Mouse (Mus musculus): ENCODE data around the gene Ehd2. TPM values are rescaled to one million over a fixed set of nuclear protein-coding genes. Genes with fewer than 3 reads are reported as not detected.
"Not testable (repeated sequence)": the region's sequence is repeated elsewhere in the genome, so short reads cannot be mapped to it uniquely, and the experiment has no call there.

The Ehd2 gene
- polyA plus RNA-seq, 1 experiment from 2014 or later: 5.8 TPM

DNA sequence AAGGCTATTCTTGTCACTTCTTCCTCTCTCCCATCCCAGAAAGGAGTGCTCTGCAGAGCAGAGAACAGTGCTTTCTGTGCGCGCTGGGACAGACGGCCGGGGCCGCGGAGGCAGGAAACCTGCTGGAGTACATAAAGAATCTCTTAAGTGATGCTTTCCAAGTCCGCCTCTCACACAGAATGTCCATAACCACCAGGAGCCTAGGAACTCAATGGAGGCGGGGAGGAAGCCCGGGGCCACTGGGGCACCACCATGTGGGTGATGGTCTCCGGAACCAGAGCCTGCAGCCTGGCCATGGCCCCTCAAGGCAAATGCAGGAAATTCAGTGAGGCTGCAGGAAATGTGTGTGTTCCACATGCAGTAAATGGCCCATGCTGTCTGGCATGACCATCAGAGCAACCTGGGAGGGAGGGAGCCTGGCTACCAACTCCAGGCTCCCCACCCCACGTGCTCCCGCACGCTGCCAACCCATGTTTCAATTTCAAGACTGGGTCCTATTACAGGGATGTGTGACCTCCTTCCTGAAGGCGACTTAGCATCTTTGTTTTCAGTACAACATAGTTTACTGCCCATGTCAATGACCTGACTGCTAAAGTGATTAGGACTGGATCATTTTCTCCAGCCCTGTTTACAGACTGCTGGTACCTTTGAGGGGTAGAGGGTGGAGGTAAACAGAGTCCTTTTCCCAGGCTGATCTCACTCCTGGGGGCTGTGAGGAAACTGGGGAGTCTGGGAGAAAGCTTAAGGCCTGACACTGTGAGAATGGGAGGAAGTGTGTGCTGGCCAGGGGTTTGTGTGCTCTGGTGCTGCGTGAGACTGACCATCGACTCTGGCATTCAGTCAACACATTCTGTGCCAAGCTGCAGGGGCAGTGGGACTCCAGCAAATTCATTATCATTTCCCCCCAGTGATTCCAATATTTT is 33.7 kb downstream of the Ehd2 start:
- Histone ChIP-seq H3K27me3 (replicated peaks) (no peaks in the 10 kb centered on the region), H3K9ac (no peak overlapping the region), H3K4me2 (no peak overlapping the region), H3K9me3 (no peaks in the 10 kb centered on the region), H3K4me1 (no peaks in the 10 kb centered on the region), H3K4me3 (no peak overlapping the region), H3K36me3 (replicated peaks) (peaks cover 26% of the 10 kb centered on the region), H3K27ac (no peak overlapping the region)
- WGBS: 66% methylated on average over 16 of the region's 16 CpGs
- no peak for ATAC-seq (replicated peaks)

DNA sequence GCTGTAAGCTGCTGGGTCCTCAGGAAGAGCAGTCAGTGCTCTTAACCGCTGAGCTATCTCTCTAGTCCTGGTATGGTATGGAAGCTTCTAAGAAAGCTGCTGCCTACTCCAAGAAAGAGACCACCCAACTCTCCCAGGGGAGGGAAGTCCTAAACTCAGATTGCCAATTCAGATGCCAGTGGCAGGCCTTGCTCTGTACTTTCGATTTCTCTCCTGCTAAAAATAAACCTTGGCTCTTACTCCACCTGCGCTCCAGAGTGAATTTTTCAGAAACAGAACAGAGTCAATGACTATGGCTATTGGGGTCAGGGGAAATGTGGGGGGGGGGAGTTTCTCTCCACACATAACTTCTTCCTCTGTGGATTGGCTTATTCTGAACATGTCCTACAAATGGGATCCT is 35.7 kb downstream of the Ehd2 start:
- peaks cover 5% of the 10 kb centered on the region for H3K36me3 ChIP-seq (replicated peaks)
- no peak overlapping the region for H3K4me2 ChIP-seq
- H3K4me3 ChIP-seq: no peak overlapping the region
- no peak overlapping the region for H3K27ac ChIP-seq
- ATAC-seq (replicated peaks): no peak
- no peaks in the 10 kb centered on the region for H3K4me1 ChIP-seq
- no peak overlapping the region for H3K9ac ChIP-seq
- H3K27me3 ChIP-seq (replicated peaks): no peaks in the 10 kb centered on the region
- H3K9me3 ChIP-seq: no peaks in the 10 kb centered on the region
- WGBS: 86% methylated on average over 3 of the region's 3 CpGs

DNA sequence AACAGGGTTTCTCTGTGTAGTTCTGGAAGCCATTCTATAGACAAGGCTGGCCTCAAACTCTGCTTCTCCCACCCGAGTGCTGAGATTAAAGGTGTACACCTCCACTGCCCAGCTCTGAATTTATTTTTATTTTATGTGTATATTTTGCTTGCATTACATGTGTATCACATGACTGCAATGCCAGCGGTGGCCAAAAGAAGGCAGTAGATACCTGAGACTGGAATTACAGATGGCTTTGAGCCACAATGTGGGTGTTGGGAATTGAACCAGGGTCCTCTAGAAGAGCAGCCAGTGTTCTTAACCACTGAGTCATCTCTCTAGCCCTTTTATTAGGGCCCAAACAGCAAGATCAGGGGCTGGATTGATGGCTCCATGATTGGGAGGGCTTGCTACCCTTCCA is 36.8 kb downstream of the Ehd2 start:
- Histone ChIP-seq H3K4me3 (no peak overlapping the region), H3K36me3 (replicated peaks) (no peaks in the 10 kb centered on the region), H3K27me3 (replicated peaks) (no peaks in the 10 kb centered on the region), H3K9ac (no peak overlapping the region), H3K4me2 (no peak overlapping the region), H3K4me1 (no peaks in the 10 kb centered on the region), H3K27ac (no peak overlapping the region), H3K9me3 (no peaks in the 10 kb centered on the region)
- no peak for ATAC-seq (replicated peaks)
- WGBS: 68% methylated on average over 2 of the region's 2 CpGs

DNA sequence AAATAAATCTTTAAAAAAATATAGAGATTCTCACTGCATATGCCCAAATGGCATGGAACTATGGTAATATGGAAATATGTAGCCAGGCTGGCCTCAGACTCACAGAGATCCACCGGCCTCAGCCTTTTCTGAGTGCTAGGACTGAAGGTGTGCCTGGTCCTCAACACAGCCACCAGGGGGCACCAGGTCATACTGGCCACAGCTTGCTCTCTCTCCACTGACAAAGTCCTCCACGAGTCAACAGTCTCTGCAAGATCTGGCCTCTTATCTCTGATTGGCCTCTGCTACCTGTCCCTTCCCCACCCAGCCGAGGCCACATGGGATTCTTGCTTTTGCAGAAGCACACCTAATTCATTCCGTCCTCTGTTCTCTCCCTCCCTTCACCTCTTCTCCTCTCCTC is 37.5 kb downstream of the Ehd2 start:
- WGBS: 41% methylated on average over 4 of the region's 4 CpGs

DNA sequence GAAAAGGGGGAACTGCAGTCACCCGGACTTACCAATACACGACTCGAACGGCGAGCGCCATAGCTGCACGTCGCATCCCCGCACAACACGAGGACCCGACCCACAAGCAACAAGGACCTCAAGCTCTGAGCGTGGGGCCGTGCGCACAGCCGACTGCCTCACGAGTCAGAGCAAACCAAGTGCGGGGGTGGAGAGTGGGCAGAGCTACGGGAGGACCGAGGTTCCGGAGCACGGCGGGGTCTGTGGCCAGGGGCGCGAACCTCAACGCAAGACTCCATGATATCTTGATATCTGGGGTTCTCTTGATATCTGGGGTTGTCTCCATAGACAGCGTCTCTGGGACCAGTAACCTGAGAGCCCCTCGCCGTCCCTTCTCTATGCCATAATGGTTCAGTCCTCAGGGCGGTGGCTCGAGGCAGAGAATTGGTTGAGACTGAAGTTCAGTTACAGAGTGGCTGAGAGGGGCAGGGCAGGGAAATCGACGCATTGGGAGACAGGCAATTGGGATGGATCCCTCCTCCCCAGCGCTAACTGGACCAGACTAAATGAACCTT is 45.1 kb downstream of the Ehd2 start, which contains the start of gene Selenow:
Gene Selenow (minus strand): TSS at position 183 of the 554 bp plus-strand sequence.
- under 1% methylated on average over 33 of the region's 33 CpGs for WGBS
- ATAC-seq (replicated peaks): peak; percentile 97
- Histone ChIP-seq H3K9me3 (no peaks in the 10 kb centered on the region), H3K36me3 (replicated peaks) (peaks cover 18% of the 10 kb centered on the region; the same call in 1 of the 2 replicates), H3K4me1 (peaks cover 26% of the 10 kb centered on the region), H3K27ac (peak within 1 kb of the TSS; percentile 92), H3K4me3 (peak within 1 kb of the TSS; percentile 76), H3K27me3 (replicated peaks) (no peaks in the 10 kb centered on the region), H3K9ac (peak within 1 kb of the TSS; percentile 77), H3K4me2 (peak within 1 kb of the TSS; percentile 85)

More for the DNA sequence above, 37.5 kb downstream of the Ehd2 start:
- Histone ChIP-seq H3K9ac (no peak overlapping the region), H3K36me3 (replicated peaks) (no peaks in the 10 kb centered on the region), H3K27me3 (replicated peaks) (no peaks in the 10 kb centered on the region), H3K4me3 (no peak overlapping the region), H3K9me3 (no peaks in the 10 kb centered on the region), H3K4me1 (no peaks in the 10 kb centered on the region), H3K4me2 (no peak overlapping the region), H3K27ac (no peak overlapping the region)
- ATAC-seq (replicated peaks): no peak

DNA sequence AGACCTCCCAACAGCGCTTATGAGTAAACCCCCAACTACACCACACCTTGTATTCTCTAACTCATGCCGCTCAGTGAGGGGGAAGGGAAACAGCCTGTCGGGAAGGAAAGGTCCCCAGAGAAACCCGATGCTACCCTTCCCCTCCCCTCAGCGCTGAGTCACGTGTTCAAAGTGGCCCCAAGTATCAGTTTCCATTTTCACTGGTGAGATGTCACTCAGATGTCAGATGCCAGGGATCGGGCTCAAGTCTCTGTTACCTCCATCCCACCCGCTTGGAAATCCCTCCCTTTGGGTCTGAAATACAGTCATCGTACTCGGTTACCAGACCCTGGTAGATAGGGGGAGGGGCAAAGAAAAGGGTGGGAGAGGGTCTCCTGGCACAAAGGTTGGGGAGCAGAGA is 45.6 kb downstream of the Ehd2 start:
- peak overlapping the region; percentile 77 for H3K9ac ChIP-seq
- H3K4me3 ChIP-seq: peak overlapping the region; percentile 76
- peak overlapping the region; percentile 85 for H3K4me2 ChIP-seq
- H3K9me3 ChIP-seq: no peaks in the 10 kb centered on the region
- H3K27me3 ChIP-seq (replicated peaks): no peaks in the 10 kb centered on the region
- peak overlapping the region; percentile 92 for H3K27ac ChIP-seq
- WGBS: under 1% methylated on average over 10 of the region's 10 CpGs
- H3K36me3 ChIP-seq (replicated peaks): peaks cover 22% of the 10 kb centered on the region; the same call in 1 of the 2 replicates
- peaks cover 26% of the 10 kb centered on the region for H3K4me1 ChIP-seq
- ATAC-seq (replicated peaks): peak; percentile 59

DNA sequence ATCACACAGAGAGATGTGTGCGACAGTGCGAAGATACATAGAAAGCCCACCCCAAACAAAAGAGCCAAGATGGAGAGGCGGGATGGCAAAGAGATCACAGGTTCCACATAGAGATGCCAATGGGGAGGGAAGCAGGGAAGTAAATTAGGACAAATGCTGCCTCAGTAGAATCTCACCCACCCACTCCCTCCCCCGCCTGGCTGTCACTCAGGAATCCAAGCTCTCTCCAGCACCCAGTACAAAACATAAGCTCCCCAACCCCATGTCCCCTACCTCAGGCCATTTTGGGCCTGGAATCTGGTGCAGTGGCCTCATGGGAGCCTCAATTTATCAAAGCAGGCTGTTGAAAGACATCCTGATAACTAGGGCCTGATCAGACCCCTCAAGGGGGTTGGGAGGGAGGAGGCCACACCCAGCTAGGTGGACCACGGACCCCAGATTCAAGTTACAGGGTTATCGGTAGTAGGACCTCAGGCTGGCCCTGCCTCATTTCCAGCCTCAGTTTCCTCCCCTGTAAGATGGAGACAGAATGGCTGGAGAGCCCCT is 46.6 kb downstream of the Ehd2 start:
- no peaks in the 10 kb centered on the region for H3K27me3 ChIP-seq (replicated peaks)
- H3K4me2 ChIP-seq: peak overlapping the region; percentile 85
- H3K27ac ChIP-seq: peak overlapping the region; percentile 5; the same call in 1 of the 2 replicates
- peak overlapping the region; percentile 76 for H3K4me3 ChIP-seq
- no peak for ATAC-seq (replicated peaks)
- peak overlapping the region; percentile 77 for H3K9ac ChIP-seq
- H3K9me3 ChIP-seq: no peaks in the 10 kb centered on the region
- H3K36me3 ChIP-seq (replicated peaks): peaks cover 22% of the 10 kb centered on the region; the same call in 1 of the 2 replicates
- WGBS: 85% methylated on average over 6 of the region's 6 CpGs
- peaks cover 26% of the 10 kb centered on the region for H3K4me1 ChIP-seq

DNA sequence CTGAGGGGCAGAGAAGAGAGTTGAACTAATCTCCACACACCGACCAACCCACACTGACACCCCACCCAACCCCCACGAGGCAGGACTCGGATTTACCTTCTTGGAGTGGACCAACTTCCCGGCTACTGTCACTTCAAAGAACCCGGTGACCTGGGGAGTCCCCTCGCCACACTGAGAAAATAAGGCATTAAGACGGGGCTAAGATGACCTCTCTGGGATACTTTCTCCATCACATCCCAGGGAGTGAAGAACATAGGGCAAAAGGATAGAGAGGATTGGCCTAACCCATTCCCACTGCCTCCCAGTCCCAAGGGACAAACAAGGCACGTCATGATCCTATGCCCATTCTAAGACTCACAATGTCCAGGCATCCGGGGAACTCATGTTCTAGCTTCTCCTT is 47.4 kb downstream of the Ehd2 start:
- no peak overlapping the region for H3K27ac ChIP-seq
- H3K27me3 ChIP-seq (replicated peaks): no peaks in the 10 kb centered on the region
- 92% methylated on average over 9 of the region's 9 CpGs for WGBS
- H3K9me3 ChIP-seq: no peaks in the 10 kb centered on the region
- H3K36me3 ChIP-seq (replicated peaks): peaks cover 22% of the 10 kb centered on the region; the same call in 1 of the 2 replicates
- peak overlapping the region; percentile 85 for H3K4me2 ChIP-seq
- ATAC-seq (replicated peaks): no peak
- 0 out of 2 replicates have a peak overlapping the region, but pooled peaks have one; percentile 77 for H3K9ac ChIP-seq
- H3K4me3 ChIP-seq: peak overlapping the region; percentile 76
- H3K4me1 ChIP-seq: peaks cover 26% of the 10 kb centered on the region

DNA sequence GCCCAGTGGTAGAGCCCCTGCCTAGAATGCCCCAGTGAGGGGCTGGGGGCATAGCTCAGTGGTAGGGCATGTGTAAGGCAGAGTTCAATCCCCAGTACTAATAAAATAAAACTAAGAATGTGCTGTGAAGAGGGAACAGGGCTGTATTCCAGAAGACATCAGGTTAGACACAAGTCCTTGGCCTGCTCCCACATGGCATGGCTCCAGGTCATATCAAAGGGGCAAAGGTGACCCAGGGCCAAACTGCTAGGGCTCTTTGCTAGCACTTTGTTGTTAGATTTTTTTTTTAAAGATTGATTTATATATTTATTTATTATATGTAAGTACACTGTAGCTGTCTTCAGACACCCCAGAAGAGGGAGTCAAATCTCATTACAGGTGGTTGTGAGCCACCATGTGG is 49.0 kb downstream of the Ehd2 start:
- no peak overlapping the region for H3K27ac ChIP-seq
- H3K9ac ChIP-seq: no peak overlapping the region
- peaks cover 26% of the 10 kb centered on the region for H3K4me1 ChIP-seq
- H3K27me3 ChIP-seq (replicated peaks): no peaks in the 10 kb centered on the region
- H3K4me3 ChIP-seq: no peak overlapping the region
- no peak overlapping the region for H3K4me2 ChIP-seq
- peaks cover 22% of the 10 kb centered on the region; the same call in 1 of the 2 replicates for H3K36me3 ChIP-seq (replicated peaks)
- no peak for ATAC-seq (replicated peaks)
- H3K9me3 ChIP-seq: no peaks in the 10 kb centered on the region

DNA sequence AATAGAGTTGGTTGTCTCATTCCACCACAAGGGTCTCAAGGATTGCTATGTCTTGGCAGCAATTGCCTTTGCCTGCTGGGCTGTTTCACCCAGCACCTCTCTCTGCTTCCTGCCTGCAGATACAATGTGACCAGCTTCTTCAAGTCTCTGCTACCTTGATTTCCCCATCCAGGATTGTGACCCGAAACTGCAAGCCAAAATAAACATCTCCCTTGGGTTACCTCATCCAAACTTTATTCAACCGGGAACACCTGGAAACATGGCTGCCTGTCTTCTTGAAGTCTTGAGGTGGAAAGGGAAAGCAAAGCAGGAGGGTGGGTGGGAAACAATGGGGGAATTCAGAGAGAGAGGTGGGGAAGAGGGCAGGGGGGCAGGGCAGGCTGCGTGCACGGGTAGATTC is 50.4 kb downstream of the Ehd2 start:
- WGBS: 83% methylated on average over 4 of the region's 4 CpGs
- H3K4me2 ChIP-seq: no peak overlapping the region
- H3K9me3 ChIP-seq: no peaks in the 10 kb centered on the region
- no peak overlapping the region for H3K9ac ChIP-seq
- no peaks in the 10 kb centered on the region for H3K27me3 ChIP-seq (replicated peaks)
- H3K27ac ChIP-seq: no peak overlapping the region
- no peak for ATAC-seq (replicated peaks)
- H3K4me1 ChIP-seq: peaks cover 19% of the 10 kb centered on the region
- peaks cover 22% of the 10 kb centered on the region; the same call in 1 of the 2 replicates for H3K36me3 ChIP-seq (replicated peaks)
- no peak overlapping the region for H3K4me3 ChIP-seq

DNA sequence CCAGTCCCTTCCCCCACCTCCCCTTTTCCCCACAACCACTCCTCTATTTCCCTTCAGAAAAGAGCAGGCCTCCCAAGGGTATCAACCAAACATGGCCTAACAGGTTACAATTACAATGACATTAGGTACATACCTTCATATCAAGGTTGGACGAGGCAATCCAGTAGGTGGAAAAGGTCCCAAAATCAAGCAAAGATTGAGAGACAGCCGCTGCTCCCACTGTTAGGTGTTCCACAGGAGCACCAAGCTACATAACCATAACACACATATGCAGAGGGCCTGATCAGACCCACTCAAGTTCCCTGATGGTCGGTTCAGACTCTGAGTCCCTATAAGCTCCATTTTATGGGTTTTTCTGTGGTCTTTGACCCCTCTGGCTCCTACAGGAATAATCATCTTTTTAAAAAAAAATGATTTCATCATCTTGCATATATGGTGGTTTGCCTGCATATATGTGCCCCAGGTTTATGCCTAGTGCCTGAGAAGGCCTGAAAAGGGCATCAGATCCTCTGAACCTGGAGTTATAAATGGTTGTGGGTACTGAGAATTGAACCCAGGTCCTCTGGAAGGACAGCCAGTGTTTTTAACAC is 51.1 kb downstream of the Ehd2 start:
- H3K27ac ChIP-seq: no peak overlapping the region
- ATAC-seq (replicated peaks): no peak
- WGBS: 92% methylated on average over 3 of the region's 3 CpGs
- peaks cover 16% of the 10 kb centered on the region for H3K4me1 ChIP-seq
- no peak overlapping the region for H3K4me2 ChIP-seq
- no peak overlapping the region for H3K9ac ChIP-seq
- no peak overlapping the region for H3K4me3 ChIP-seq
- no peaks in the 10 kb centered on the region for H3K9me3 ChIP-seq
- peaks cover 22% of the 10 kb centered on the region; the same call in 1 of the 2 replicates for H3K36me3 ChIP-seq (replicated peaks)
- H3K27me3 ChIP-seq (replicated peaks): no peaks in the 10 kb centered on the region

DNA sequence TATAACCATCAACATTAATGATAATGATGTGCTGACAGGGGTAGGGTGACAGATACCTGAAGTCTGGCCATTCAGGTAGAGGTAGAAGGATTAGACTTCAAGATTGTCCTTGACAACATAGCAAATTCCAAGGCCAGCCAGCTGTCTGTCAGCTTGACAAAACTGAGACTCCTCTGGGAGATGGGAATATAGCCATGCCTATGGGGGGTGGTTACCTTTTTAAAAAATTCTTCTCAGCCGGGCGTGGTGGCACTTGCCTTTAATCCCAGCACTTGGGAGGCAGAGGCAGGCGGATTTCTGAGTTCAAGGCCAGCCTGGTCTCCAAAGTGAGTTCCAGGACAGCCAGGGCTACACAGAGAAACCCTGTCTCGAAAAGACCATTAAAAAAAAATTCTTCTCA is 51.7 kb downstream of the Ehd2 start:
- Histone ChIP-seq H3K36me3 (replicated peaks) (peaks cover 22% of the 10 kb centered on the region; the same call in 1 of the 2 replicates), H3K4me1 (peaks cover 11% of the 10 kb centered on the region)
- not testable (repeated sequence) for ATAC-seq (replicated peaks); H3K9ac ChIP-seq; H3K4me3 ChIP-seq; H3K27me3 ChIP-seq (replicated peaks); H3K27ac ChIP-seq; H3K4me2 ChIP-seq; H3K9me3 ChIP-seq
- 94% methylated on average over 4 of the region's 4 CpGs for WGBS
